Mouse (Mus musculus) skeletal muscle tissue, adult 2 months (tissue): Measurements from ENCODE around the gene Eps8.

Experiments used
- DNase-seq: peaks from one replicate; pipeline ENCODE4 v3.0.0-alpha.2; 2012; ENCODE audit warnings: low read depth, low spot score

Eps8 gene

DNA sequence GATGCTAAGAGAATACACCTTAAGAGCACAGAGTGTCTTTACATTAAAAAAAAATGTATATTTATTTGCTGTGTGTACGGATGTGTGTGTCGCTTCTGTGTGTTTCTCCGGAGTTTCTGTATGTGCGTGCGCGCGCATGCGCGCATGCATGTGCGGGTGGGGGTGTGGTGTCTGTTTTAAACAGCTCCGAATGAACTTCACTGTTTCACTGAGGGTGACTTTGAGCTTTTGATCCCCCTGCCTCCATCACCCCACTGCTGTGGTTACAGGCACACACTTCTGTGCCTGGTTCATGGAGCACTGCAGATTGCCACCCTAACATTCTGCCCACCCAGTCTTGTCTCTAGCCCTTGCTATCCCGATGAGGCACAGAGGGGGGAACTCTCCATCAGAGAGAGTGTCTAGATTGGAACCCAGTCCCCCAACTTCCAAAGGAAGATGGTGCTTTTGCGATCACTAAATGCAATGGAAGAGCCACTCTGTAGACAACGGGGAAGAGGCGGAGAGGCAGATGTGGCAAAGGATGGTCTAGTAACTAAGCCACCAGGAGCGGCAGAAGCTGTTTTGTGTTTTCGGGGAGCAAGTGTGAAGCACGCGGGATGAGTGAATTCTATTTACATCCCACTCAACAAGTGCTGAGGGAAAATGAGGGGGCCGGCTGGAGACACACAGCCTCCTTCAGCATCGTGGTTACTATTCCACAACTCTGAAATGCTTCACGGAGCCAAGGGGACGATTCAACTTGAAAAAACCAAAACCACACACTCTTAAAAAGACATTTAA lies 7.1 kb upstream of the Eps8 start:
- no peak for DNase-seq

DNA sequence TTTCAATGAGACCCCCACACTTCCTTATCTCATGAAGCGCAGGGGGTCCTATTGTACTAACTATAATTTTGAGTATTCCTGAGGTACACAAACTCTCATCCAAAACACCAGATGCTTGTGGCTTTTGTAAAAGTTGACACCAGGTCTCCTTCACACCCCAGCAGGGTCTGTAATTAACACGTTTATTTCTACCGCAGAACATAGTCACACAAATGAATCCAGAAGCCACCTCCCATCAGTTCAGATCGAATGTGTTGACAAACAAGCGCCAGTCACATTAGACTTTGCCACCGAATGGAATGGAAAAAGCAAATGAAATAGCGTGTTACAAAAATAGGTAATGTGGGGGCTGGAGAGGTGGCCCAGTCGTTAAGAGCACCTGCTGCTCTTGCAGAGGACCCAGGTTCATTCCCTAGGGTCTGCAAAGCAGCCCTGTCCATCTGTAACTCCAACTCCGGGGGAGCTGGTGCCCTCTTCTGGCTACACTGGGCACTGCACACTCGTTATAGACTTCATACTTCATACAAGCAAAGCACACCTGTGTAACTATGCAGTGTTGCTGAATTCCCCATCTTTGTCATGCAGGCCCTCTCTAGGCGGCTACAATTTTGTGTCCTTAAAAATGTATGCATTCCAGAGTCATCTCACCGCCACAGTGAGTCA lies 3.9 kb upstream of the Eps8 start:
- no peak for DNase-seq

DNA sequence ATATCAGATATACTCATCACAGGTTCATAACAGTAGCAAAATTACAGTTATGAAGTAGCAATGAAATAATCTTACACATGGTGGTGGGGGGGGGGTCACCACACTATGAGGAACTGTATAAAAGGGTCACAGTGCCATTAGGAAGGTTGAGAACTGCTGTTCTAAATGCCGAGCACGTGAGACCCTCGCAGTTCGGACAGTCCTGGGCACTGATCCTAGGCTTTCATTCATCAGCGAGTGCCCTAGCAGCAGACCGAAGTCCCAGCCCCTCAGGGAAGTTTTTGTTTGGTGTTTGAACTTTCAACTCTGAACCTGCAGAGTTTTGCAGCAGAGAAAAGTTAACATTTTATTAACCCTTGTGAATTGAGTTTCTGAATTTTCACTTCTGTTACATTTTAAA lies 2.5 kb upstream of the Eps8 start:
- no peak for DNase-seq

DNA sequence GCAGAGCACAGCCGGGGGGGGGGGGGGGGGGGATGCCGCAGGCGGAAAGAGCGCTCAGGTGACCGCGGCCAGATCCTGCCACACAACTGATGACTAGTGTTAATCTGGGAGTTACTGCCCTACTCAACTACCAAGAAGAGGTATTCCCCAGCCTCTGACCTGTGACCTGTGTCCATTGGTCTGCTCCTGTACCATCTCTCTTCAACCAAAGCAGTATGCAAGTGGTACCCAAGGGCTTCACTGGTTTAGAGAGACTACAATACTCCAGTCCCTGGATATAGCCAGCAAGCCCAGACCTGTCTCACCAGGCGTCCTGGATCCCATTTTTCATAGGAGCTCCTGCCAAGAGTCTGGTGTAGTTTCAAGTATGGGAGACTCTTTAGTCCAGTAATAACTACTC lies 5.1 kb downstream of the Eps8 start:
- DNase-seq: no peak

DNA sequence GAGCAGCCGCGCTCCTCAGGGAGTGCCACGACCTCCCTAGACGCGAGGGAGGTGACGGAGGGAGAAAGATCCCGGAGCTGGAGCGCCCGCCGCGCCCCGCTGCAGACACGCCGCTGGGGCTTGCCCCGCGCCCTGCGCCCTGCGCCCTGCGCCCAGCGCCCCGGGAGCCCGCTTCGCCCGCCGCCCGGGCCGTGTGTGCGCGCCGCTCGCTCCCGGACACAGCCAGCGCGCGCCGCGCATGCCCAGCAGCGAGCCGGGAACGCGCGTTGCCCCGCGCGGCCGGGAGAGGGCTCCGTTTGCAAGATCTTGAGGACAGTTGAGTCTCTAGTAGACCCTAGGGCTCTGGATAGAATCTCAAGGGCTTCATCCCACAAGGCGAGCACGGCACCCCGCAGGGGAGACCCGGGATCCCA lies 5.6 kb downstream of the Eps8 start:
- peak; percentile 49 for DNase-seq

DNA sequence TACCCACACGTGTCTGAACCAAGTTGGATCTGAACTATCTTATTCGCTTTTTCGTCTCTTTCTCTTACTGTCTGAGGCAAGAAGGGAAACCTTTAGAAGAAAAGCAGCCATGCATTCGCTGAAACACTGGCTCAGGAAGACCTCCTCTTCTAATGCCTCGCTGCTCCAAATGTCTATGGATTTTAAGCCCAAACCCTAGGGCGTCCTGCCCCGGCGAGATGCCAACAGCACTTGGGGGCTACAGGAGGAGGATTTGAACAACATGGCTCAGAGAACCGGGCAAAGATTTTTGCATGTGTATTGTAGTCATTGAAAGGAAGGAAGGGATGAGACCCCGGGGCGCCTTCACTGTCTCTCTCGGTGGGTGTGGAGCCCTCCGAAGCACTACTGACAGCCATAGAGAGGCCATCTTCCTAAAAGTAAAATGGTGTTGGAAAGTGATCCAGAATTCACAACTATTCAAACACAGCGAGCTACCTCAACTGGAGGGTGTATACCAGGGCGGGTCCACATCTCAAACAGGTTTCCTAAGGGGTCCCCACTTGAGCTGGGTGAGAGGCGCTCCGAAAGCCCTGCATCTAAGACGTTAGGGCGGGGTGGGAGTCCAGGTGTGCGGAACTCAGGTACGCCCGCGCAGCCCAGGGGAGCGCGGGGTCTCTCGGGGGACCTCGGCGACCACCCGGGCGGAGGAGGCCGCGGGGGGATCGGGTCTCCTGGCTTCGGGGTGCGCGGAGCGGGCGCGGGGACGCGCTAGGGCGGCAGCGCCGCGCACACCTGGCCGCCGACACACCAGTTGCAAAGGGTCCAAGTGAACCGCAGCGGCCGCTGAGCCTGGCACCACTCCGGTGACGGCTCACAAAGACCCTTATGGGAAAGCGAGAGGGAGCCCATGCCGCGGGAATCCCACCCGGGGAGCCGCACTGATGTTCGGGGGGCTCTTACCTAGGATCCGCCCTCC lies 6.3 kb downstream of the Eps8 start:
- no peak for DNase-seq

DNA sequence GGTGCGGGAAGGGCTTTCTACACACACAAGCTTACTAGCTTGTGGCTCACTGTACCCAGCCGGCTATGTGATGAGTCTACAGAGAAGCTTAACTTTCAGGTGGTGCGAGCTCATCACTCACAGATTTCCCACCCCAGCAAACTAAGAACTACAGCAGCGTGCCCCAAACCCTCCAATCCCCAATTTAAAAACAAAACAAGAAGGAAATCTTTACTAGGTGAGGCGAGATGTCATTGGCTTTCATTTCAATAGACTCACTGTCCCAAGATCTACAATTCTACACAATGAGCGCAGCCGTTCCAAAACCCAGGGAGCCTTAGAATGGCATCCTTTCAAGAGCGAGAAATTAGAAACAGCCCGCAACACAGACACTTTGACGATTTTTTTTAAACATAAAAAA lies 7.0 kb downstream of the Eps8 start:
- no peak for DNase-seq

DNA sequence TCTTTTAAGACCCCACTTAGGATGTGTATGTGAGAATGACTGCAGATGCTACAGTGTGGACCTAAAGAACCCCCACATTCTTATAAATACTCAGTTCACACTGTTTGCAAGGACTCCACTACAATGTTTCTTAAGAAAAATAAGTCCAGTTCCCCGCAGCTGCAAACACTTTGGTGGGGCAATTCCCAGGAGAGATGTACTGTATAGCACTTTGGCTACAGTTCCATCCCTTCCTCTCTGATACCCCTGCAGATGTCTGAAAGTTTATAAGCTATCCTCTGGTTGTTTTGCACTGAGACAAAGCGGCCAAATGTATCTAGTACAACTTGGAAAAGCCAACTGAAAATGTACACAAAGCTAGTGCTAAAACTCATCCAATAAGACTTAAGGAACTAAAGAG lies 8.0 kb downstream of the Eps8 start:
- peak; percentile 44 for DNase-seq

DNA sequence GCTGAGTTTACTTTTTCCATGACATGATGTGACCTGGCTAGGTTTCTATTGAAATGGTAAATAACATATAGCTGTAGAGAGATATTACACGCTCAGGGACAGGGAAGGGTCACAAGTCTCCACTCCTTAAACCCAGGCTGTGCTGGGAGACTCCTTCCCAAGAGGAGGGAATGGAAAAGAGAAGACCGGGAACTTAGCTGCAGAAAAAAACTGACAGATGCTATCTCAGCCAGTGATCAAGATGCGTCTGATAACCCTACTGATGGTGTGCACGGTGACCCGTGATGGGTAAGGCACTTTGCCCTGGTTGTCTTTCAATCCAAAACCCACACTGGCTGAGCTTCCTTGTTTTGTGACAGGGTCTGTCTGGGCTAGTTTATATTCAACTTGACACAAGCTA lies 9.8 kb downstream of the Eps8 start:
- no peak for DNase-seq

DNA sequence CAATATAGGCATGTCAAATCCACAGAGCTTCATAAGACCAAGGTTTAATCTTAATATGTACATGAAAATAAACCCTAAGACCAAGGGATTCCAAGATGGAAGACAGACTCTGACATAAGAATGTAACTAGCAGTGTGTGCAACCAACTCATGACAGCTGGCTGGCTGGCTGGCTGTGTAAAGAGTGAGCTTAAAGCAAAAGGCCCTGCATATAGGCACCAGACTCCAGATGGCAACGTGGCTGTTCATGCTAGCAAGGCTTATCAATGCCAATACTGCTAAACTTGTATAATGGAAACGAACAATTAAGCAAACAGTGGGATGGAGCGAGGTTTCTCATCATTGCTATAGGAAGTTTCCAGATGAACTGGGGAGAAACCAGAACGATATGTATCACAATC lies 10.9 kb downstream of the Eps8 start:
- no peak for DNase-seq

DNA sequence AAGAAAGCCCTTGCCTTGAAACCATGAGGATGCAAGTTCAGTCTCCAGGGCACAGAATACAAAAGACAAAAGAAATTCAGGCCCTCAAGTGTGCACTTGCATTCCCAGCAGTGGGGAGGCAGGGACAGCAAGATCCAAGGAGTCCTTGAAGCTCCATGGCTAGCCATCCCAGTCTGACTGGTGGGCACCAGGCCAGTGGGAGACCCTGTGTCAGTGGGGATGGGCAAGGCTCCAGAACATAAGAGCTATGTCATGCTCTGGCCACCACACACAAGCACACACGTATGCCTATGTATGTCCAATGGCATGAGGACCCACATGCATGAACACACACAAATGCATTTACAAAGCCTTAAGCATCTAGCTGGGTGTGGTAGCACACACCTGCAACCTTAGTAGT lies 13.0 kb downstream of the Eps8 start:
- DNase-seq: no peak

DNA sequence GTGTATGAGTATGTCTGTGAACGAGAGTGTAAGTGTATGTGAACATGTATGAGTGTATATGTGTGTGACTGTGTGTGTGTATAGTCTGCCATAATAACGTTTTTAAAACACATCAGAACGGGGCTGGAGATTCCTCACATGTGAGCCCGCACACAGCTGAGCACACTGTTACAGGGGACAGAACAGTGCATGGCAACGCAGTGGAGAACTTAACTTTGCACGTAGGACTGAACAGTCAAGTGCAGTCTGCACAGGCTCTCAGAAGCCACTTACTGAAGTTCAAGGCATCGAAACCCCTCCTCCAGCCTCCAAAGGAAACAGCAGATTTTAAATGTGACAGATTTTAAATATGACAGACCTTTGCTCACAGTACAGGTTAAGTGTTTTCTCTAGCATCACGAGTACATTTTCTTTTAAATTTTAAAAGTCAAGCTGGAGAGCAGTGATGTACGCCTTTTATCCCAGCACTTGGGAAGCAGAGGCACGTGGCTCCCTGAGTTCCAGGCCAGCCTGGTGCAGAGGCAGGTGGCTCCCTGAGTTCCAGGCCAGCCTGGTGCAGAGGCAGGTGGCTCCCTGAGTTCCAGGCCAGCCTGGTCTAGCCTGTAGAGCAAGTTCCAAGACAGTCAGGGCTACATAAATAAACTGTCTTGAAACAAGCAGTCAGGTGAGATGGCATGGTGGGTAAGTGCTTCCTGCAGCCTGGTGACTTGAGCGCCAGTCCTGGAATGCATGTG lies 15.7 kb downstream of the Eps8 start:
- DNase-seq: no peak

DNA sequence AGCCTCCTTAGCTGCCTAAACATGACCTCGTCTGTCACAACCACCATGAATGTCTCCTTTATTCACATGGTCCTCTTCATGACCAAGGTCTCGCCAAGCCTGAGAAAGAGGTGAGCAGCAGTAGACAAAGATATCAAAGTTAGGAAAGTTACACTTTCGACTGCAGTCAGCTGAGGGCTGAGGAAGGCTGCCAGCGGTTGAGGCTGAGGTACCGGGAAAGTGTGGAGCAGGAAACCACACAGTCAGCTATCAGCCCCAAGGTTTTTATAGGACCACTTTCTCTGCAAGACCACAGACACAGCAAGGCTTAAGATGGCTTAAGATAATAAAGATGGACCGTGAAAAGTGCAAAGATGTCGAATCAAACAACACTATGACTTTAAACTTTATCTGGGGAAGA lies 17.2 kb downstream of the Eps8 start:
- no peak for DNase-seq

DNA sequence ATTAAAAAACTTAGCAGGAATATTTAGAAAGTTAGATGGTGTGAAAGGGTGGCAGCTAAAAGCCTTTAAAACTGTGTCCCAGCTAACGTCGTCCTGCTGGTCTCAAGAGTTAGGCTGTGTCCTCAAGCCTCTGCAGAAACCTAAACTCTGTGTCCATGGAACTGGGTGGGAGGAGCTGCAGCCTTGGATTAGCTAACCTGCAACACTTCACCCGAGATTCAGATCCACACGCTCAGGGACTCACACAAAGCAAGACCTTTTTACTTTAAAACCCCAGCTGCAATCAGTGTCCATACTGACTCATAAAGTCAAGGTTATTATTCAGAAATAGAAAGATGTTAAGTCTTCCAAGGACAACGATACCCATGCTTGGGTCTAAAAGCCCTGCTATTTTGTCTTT lies 18.5 kb downstream of the Eps8 start:
- no peak for DNase-seq

DNA sequence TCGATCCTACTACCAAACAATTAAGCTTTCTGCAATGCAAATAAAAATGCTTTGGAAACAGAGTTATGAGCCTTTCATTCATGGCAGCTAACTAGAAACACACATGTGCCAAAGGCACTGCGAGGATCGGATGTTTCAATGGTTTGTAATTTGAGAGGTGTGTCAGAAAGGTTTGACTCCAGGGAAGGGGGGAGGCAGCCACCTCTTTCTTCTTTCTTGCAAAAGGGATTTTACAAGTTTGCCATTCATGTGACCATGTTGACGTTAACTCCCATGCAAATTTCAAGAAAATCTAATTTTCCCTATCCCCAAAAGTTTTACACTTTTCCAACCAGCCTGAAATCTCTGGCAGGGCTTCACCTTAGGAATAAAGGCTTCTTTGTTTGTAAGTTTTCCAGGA lies 21.1 kb downstream of the Eps8 start:
- DNase-seq: no peak

DNA sequence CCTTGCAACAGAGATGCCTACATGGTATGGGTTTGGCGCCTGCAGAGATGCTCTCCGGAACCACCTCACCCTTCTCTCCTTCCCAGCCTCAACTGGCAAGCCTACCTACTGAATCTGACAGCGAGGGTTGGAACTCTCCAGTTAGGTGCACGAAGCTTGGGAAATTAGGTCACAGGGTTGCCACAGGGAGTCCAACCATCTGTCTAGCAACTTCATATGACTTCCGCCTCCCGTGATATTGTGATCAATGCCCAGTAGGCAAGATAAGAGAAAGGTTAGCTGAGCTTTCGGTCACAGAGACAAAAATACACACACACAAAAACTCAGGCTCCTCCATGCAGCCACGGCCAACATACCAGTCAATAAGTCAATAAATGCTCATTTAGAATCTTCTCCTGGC lies 21.6 kb downstream of the Eps8 start:
- DNase-seq: no peak

DNA sequence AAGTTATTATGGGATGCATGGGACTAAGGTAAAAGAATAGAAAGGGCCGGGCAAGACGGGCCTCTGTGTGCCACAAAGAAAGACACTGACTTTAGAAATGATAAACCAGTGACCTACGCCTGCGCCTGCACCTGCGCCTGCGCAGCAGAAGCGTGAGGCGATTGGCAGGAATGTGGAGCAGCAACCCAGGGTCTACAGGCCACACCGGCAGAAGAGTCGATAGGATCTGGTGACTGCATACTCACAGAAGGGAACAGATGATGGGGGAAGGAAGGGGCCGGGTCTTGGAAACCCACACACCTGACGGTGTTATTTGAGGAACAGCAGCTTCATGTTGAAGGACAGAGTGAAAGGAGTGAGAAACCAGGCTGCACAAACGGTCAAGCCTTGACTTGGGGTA lies 24.3 kb downstream of the Eps8 start:
- no peak for DNase-seq

DNA sequence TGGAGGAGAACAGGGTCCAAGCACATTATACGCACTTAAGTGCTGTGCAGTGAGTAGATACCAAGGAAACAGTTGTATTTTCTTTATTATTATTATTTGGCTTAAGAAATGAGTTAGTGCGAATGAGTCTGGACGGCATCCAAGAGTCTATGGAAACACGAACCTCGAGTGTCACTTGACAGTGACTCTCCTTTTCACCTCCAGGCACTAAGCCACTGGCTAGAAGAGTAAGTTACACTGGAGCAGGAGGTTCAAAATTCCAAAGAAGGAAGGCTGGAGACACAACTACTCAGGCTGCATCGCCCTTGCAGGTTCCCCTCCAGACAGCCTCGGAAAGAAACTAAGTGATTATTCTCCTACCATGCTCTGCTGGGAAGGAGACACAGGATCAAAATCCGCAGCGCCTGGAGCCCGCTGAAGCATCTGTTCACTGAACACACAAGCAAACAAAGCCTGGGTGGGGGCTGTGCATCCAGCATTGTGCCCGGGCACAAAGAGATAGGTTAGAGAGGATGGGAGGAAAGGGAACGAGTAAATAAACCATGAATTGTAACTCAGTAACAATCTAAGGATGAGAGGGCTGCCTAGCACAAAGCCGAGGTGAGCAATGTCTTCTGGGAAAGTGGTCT lies 25.0 kb downstream of the Eps8 start:
- no peak for DNase-seq

DNA sequence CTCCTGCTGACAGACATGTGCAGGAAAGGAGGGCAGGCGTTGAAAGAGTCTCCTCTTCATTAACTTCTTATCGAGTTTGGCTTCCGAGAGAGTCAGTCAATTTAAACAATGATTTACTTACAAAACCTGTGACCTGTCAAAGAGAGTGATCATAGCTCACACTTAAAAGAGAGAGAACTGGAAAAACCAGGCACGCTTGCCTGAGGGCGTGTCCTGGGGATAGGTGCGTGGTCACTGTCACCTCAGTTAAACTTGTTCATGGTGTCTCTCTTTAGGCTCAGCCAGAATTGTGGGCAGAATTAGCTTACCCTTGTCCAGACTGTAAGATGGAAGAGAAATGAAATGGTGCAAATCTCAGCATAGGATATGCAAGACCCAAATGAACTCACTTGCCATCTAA lies 26.0 kb downstream of the Eps8 start:
- DNase-seq: no peak

DNA sequence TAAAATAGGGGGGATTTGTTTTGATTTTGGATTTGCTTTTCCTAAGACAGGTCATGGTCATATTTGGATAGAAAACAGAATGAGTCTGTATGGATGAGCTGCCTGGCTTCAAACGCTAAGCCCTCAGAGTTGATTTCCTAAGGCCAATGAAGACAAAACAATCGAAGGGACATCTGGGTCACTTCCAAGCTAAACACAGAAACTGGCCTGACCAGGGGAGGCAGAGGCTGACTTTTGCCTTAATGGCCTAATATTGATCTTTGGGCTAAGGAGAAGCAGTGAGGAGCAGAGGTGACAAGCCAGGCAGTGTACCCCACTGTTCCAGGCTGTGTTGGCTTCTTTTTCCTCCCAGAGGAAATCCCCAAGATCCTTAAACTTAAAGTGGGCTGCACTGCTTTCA lies 33.7 kb downstream of the Eps8 start:
- no peak for DNase-seq

DNA sequence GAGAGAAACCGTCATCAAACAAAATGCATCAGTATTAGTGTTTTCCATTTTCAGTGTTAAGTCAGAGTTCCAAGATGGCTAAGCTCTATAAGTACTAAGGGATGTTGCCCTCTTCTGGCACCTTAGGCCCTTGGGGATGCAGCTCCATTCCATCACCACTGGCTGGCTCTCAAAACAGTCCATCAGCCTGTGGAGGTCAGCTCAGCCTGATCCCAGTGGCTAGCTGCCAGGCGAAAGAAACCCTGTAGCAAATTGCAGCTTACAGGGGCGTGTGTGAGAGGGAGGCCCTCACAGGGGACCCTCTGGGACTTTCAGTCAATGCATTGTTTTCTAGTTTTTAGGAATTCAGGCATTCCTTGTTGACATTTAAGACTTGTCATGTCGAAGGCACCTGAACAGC lies 40.8 kb downstream of the Eps8 start:
- DNase-seq: peak; percentile 5
